Comparison of ENCODE assay signal across 8 mouse cellular contexts in the genomic region with DNA sequence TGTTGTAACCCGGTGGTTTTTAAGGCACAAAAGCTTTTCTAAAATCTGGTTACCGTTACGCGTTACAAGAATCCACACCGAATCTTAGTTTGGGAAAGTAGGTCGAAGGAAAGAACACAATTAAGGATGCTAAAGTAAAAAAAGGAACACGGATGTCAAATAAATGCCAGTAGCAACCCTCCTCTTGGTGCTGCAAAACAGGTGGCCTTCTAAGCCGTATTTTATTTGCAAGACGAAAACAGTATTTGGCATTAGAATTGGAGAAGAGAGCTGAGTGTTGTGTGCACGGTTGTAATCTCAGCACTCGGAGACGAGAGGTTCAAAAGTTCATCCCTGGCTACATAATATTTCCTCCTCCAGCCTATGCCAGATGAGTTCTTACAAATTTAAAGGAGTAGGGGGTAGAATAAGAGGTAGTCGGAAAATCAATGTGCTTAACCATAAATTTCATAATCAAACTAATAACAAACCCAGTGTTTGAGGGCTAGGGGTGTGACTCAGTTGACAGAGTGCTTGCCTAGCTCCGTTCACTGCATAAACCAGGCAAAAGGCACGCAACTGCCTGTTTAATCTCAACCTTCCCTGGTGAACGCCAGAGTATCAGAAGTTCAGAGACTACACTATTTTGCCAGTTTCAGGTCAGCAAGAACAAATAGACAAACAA. TPM values are rescaled to one million over a fixed set of nuclear protein-coding genes. Genes with fewer than 3 reads are reported as not detected.
A peak's percentile ranks its signal among the peaks of the same experiment; 100 is the strongest.
DNase-seq lines count a peak whose midpoint lies in the region; ATAC-seq and TF ChIP-seq lines count a peak whose summit lies in the region.

No protein-coding gene starts in this region.

- peak overlapping the region; percentile 97; the same call in 1 of the 2 replicates for H3K4me3 ChIP-seq in liver, adult 2 months (ENCODE audit: insufficient read depth, low read depth, low read length)
- peak overlapping the region; percentile 92 for H3K4me3 ChIP-seq in embryonic facial prominence, embryonic 12.5 days
- peak overlapping the region; percentile 94 for H3K4me3 ChIP-seq in intestine, embryonic 14.5 days (ENCODE audit: low read depth, low read length)
- H3K4me3 ChIP-seq in neural tube, embryonic 13.5 days: peak overlapping the region; percentile 95

- H3K4me2 ChIP-seq in embryonic facial prominence, embryonic 12.5 days (replicated peaks): peak overlapping the region; percentile 73
- peak overlapping the region; percentile 58 for H3K4me2 ChIP-seq in intestine, embryonic 14.5 days (ENCODE audit: low read length)
- peak overlapping the region; percentile 78 for H3K4me2 ChIP-seq in neural tube, embryonic 13.5 days

- H3K79me2 ChIP-seq in liver, adult 2 months (ENCODE audit: control insufficient read depth, insufficient read depth, low read length): peaks cover 20% of the 10 kb centered on the region

- intact Hi-C loops in left cerebral cortex, postnatal 4 days (cut with DNase I): loop anchor here (10.0 kb wide), 1 partner anchor 59 kb away; no protein-coding TSS in a partner anchor

- peaks cover 16% of the 10 kb centered on the region for H3K4me1 ChIP-seq in liver, adult 2 months (ENCODE audit: control insufficient read depth, insufficient read depth, low read length)
- peaks cover 7% of the 10 kb centered on the region for H3K4me1 ChIP-seq in embryonic facial prominence, embryonic 12.5 days
- H3K4me1 ChIP-seq in intestine, embryonic 14.5 days (replicated peaks; ENCODE audit: control insufficient read depth, insufficient read depth, low read length): peaks cover 19% of the 10 kb centered on the region
- H3K4me1 ChIP-seq in neural tube, embryonic 13.5 days (replicated peaks): peaks cover 40% of the 10 kb centered on the region

- no peaks in the 10 kb centered on the region for H3K9me3 ChIP-seq in embryonic facial prominence, embryonic 12.5 days
- no peaks in the 10 kb centered on the region for H3K9me3 ChIP-seq in intestine, embryonic 14.5 days (ENCODE audit: control insufficient read depth, low read length)
- H3K9me3 ChIP-seq in neural tube, embryonic 13.5 days: no peaks in the 10 kb centered on the region

- H3K27ac ChIP-seq in liver, adult 2 months (replicated peaks; ENCODE audit: insufficient read depth, low read depth, low read length): peak overlapping the region; percentile 71
- peak overlapping the region; percentile 99 for H3K27ac ChIP-seq in embryonic facial prominence, embryonic 12.5 days
- H3K27ac ChIP-seq in intestine, embryonic 14.5 days (ENCODE audit: low read depth): peak overlapping the region; percentile 100
- peak overlapping the region; percentile 99 for H3K27ac ChIP-seq in neural tube, embryonic 13.5 days (replicated peaks)

- no peak for TF ChIP-seq POLR2A in liver, adult 2 months (IDR thresholded peaks at IDR 0.05; ENCODE audit: extremely low read depth, insufficient read depth, low read length)

- no peaks in the 10 kb centered on the region for H3K36me3 ChIP-seq in liver, adult 2 months (ENCODE audit: control insufficient read depth, insufficient read depth, low read length)
- 0 out of 2 replicates have a peak, but pooled peaks cover 2% of the 10 kb centered on the region for H3K36me3 ChIP-seq in embryonic facial prominence, embryonic 12.5 days
- no peaks in the 10 kb centered on the region for H3K36me3 ChIP-seq in intestine, embryonic 14.5 days (ENCODE audit: control insufficient read depth, insufficient read depth, low read length)
- no peaks in the 10 kb centered on the region for H3K36me3 ChIP-seq in neural tube, embryonic 13.5 days

- ATAC-seq in embryonic facial prominence, embryonic 12.5 days (ENCODE audit: insufficient number of reproducible peaks, insufficient read depth, low FRiP score, low TSS enrichment): no peak
- no peak for ATAC-seq in intestine, embryonic 14.5 days (replicated peaks; ENCODE audit: low FRiP score, low TSS enrichment, low read depth)
- ATAC-seq in neural tube, embryonic 13.5 days (ENCODE audit: low read depth): no peak

- WGBS in liver, adult 2 months: 5% methylated on average over 16 of the region's 16 CpGs
- 30% methylated on average over 16 of the region's 16 CpGs for WGBS in embryonic facial prominence, embryonic 12.5 days
- 16% methylated on average over 16 of the region's 16 CpGs for WGBS in intestine, embryonic 14.5 days
- WGBS in neural tube, embryonic 13.5 days: 32% methylated on average over 16 of the region's 16 CpGs

- DNase-seq in liver, adult 2 months (ENCODE audit: extremely low read depth, low read depth, low spot score): peak; percentile 79
- no peak for DNase-seq in liver
- no peak for DNase-seq in intestine, embryonic 14.5 days (ENCODE audit: low spot score)
- no peak for DNase-seq in left cerebral cortex, adult 11 months (ENCODE audit: low spot score)
- DNase-seq in frontal cortex, postnatal 36 days (ENCODE audit: low spot score in 2 of 2): no peak
- no peak for DNase-seq in left cerebral cortex, postnatal 4 days

- H3K27me3 ChIP-seq in liver, adult 2 months (ENCODE audit: control insufficient read depth, insufficient read depth, low read length): no peaks in the 10 kb centered on the region
- 0 out of 2 replicates have a peak, but pooled peaks cover 1% of the 10 kb centered on the region for H3K27me3 ChIP-seq in embryonic facial prominence, embryonic 12.5 days
- no peaks in the 10 kb centered on the region for H3K27me3 ChIP-seq in intestine, embryonic 14.5 days (replicated peaks; ENCODE audit: control insufficient read depth, insufficient read depth, low read length)
- H3K27me3 ChIP-seq in neural tube, embryonic 13.5 days: peaks cover 1% of the 10 kb centered on the region

- H3K9ac ChIP-seq in liver, adult 2 months (ENCODE audit: low read depth, low read length): no peak overlapping the region
- H3K9ac ChIP-seq in embryonic facial prominence, embryonic 12.5 days: peak overlapping the region; percentile 97
- H3K9ac ChIP-seq in intestine, embryonic 14.5 days (ENCODE audit: low read length): peak overlapping the region; percentile 99
- H3K9ac ChIP-seq in neural tube, embryonic 13.5 days: peak overlapping the region; percentile 99

- TF ChIP-seq CTCF in liver, adult 2 months (IDR thresholded peaks at IDR 0.05; ENCODE audit: low read depth, low read length): no peak

RNA-seq across cellular contexts. Expression of gene Zfp292, which starts 0.7 kb away (rescaled TPM):
- 11.5 and 11.8 TPM in 2 replicates for total RNA-seq in liver, adult 2 months (2014; rRNA removed)
- polyA plus RNA-seq in liver, adult 2 months (2012; rRNA removed): 0.87 and 1.0 TPM in 2 replicates
- 26.9 and 27.9 TPM in 2 replicates for polyA plus RNA-seq in embryonic facial prominence, embryonic 12.5 days (2016; fragmentation: Nextera tagmentation; extraction: Ambion mirVana)
- polyA plus RNA-seq in intestine, embryonic 14.5 days (2014; fragmentation: Nextera tagmentation; extraction: Ambion mirVana): 25.1 and 28.5 TPM in 2 replicates
- 29.0 and 31.5 TPM in 2 replicates for polyA plus RNA-seq in neural tube, embryonic 13.5 days (2015; fragmentation: Nextera tagmentation; extraction: Ambion mirVana)
- 10 to 100 TPM; 43.0 to 44.8 TPM for total RNA-seq in left cerebral cortex, postnatal 4 days (2021)

RNA-seq across cellular contexts. Expression of gene Cga, which starts 10.1 kb away (rescaled TPM):
- total RNA-seq in liver, adult 2 months (2014; rRNA removed): 0.46 TPM in 1 of 2 replicates, not detected in the other
- 0.46 and 0.88 TPM in 2 replicates for polyA plus RNA-seq in liver, adult 2 months (2012; rRNA removed)
- polyA plus RNA-seq in embryonic facial prominence, embryonic 12.5 days (2016; fragmentation: Nextera tagmentation; extraction: Ambion mirVana): 2.0 and 4.7 TPM in 2 replicates
- not detected in 2 replicates for polyA plus RNA-seq in intestine, embryonic 14.5 days (2014; fragmentation: Nextera tagmentation; extraction: Ambion mirVana)
- polyA plus RNA-seq in neural tube, embryonic 13.5 days (2015; fragmentation: Nextera tagmentation; extraction: Ambion mirVana): 0.31 TPM in 1 of 2 replicates, not detected in the other
- not detected for total RNA-seq in left cerebral cortex, postnatal 4 days (2021)

Comparison
In these comparisons a context has a peak if more than half of its experiments do, and no peak if none do; other contexts are left out.
1. RNA of gene Zfp292, which starts 0.7 kb away (polyA plus RNA-seq): 29.0 to 31.5 TPM in neural tube, embryonic 13.5 days, 26.9 to 27.9 TPM in embryonic facial prominence, embryonic 12.5 days and 25.1 to 28.5 TPM in intestine, embryonic 14.5 days; 0.87 to 1.0 TPM in liver, adult 2 months; every median in the first group is over 10 times any median in the second.
2. Peak in every context shown above with its lines, with median percentiles within 50 percentile points of each other: H3K27ac ChIP-seq, H3K4me3 ChIP-seq and H3K4me2 ChIP-seq.